Mouse (Mus musculus) stomach, embryonic 16.5 days (tissue): ENCODE measurements at regions not wholly inside any gene's neighbourhood (a gene's known extent, or its start where the extent isn't known, plus 50 kb on each side); places are given as distances from the start of the nearest gene placed in this dataset.

Source experiments
- ATAC-seq: fragments of 200-750 bp; cut with Nextera tagmentation; 2 replicates; pipeline ENCODE4 v1.8.0; 2017; ENCODE audit warnings: moderate number of reproducible peaks, moderate TSS enrichment; ENCODE audit not compliant: insufficient read depth, low FRiP score
- H3K27ac ChIP-seq: fragments of 300-500 bp; sonication (generic); 2 replicates; pipeline ENCODE4 v1.5.1; 2014; ENCODE audit warnings: low read length
- H3K27me3 ChIP-seq: fragments of 300-500 bp; sonication (generic); 2 replicates; pipeline ENCODE4 v1.6.1; 2014; ENCODE audit warnings: low read length, control low read depth, mixed read lengths; ENCODE audit not compliant: control insufficient read depth, insufficient read depth
- H3K36me3 ChIP-seq: fragments of 300-500 bp; sonication (generic); 2 replicates; pipeline ENCODE4 v1.6.1; 2014; ENCODE audit warnings: low read length; ENCODE audit not compliant: control insufficient read depth, insufficient read depth
- H3K4me1 ChIP-seq: fragments of 300-500 bp; sonication (generic); 2 replicates; pipeline ENCODE4 v1.6.1; 2014; ENCODE audit warnings: low read length, control low read depth, mixed read lengths; ENCODE audit not compliant: control insufficient read depth, insufficient read depth
- H3K4me2 ChIP-seq: fragments of 300-500 bp; sonication (generic); 2 replicates; pipeline ENCODE4 v1.6.1; 2014; ENCODE audit warnings: low read depth, low read length, mixed read lengths
- H3K4me3 ChIP-seq: fragments of 300-500 bp; sonication (generic); replicated peaks from 2 replicates; pipeline ENCODE4 v1.5.1; 2014; ENCODE audit warnings: mild to moderate bottlenecking, low read length
- H3K9ac ChIP-seq: fragments of 300-500 bp; sonication (generic); 2 replicates; pipeline ENCODE4 v1.6.1; 2014; ENCODE audit warnings: low read length
- H3K9me3 ChIP-seq: fragments of 300-500 bp; sonication (generic); replicated peaks from 2 replicates; pipeline ENCODE4 v1.6.1; 2016; ENCODE audit warnings: low read length, control low read depth; ENCODE audit not compliant: control insufficient read depth
- WGBS: fragments of 180-500 bp; shearing (Covaris S2); extraction: QIAGEN DNeasy Blood & Tissue Kit; methylation state at CpG from one replicate; pipeline ENCODE4 v1.1.7; 2014; 5-methylcytosine and 5-hydroxymethylcytosine counted together

DNA sequence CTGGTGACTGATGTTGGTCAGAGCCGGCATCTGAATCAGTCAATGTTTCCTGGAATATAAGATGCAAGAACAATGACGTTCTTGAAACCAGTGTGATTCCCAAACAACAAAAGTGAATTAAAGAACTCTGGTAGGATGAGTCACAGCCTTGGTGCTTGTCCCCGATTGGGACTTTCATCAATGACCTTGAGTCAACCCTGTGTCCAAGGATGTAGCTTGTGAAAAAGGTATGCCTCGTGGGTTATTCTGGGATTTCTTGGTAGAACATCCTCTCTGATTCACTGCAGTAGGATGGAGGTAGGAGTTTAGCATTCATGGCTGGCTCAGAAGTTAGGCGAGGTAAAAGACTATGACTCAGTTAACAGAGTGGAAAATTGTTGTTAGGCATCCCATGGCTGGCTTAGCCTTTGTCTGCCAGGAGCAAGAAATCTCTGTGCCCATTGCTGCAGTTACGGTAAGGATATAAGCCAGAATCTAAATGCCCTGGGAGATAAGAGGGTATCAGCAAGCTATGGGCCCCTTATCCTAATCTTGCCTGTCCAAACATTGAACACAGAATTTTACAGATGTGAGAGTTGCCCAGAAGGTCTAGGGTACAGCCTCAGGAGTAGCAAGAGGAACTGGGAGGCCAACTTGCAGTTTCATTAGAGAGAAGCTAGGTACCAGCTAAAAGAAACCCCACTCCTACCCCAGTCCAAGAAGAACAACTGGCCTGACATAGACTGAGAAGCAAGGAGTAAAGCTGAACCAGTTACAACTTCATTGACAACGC is 55.9 kb upstream of the Ralgps2 start:
- H3K4me2 ChIP-seq, result no peak overlapping the region
- H3K4me3 ChIP-seq, result no peak overlapping the region
- H3K27ac ChIP-seq, result no peak overlapping the region; the same call in 1 of the 2 replicates
- H3K36me3 ChIP-seq, result no peaks in the 10 kb centered on the region
- H3K27me3 ChIP-seq, result no peaks in the 10 kb centered on the region
- ATAC-seq, result no peak
- WGBS, result 85% methylated on average over 7 of the region's 7 CpGs
- no peaks in the 10 kb centered on the region for H3K9me3 ChIP-seq
- H3K4me1 ChIP-seq, result peaks cover 16% of the 10 kb centered on the region; the same call in 1 of the 2 replicates
- no peak overlapping the region for H3K9ac ChIP-seq

DNA sequence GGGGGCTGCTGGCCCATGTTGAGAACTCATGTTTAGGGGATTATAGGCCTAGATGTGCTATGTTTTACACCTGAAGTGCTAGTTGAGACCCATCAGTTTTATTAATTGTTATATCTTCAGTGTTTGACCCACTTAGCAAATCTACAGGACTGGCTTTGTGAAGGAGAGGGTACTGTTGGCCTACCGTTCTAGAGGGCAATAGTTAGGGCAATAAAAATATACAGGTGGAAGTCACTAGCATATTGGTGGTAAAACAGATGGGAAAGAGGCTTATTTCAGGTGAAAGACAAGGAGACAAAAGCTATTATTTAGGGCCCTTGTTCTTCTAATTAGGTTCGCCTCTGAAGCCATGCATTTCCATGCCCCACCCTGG is 55.2 kb upstream of the Ralgps2 start:
- H3K4me2 ChIP-seq, result no peak overlapping the region
- no peak overlapping the region for H3K27ac ChIP-seq
- ATAC-seq, result no peak

GRCm38 (mm10) chr1:156994005-156994643 is 54.7 kb upstream of the Ralgps2 start:
- peak overlapping the region; percentile 62 for H3K27ac ChIP-seq

More for the DNA sequence above, 55.2 kb upstream of the Ralgps2 start:
- 89% methylated on average over 2 of the region's 2 CpGs for WGBS
- Histone ChIP-seq H3K36me3 (no peaks in the 10 kb centered on the region), H3K9me3 (no peaks in the 10 kb centered on the region), H3K4me1 (peaks cover 16% of the 10 kb centered on the region; the same call in 1 of the 2 replicates), H3K4me3 (no peak overlapping the region), H3K27me3 (no peaks in the 10 kb centered on the region), H3K9ac (no peak overlapping the region)

GRCm38 (mm10) chr1:156993105-156993504 is 53.7 kb upstream of the Ralgps2 start:
- 68% methylated on average over 3 of the region's 3 CpGs for WGBS
- Histone ChIP-seq H3K9me3 (no peaks in the 10 kb centered on the region), H3K4me3 (no peak overlapping the region), H3K4me2 (no peak overlapping the region), H3K9ac (no peak overlapping the region), H3K36me3 (no peaks in the 10 kb centered on the region), H3K4me1 (peaks cover 16% of the 10 kb centered on the region; the same call in 1 of the 2 replicates), H3K27ac (no peak overlapping the region), H3K27me3 (no peaks in the 10 kb centered on the region)
- no peak for ATAC-seq

More at GRCm38 (mm10) chr1:156994005-156994643, 54.7 kb upstream of the Ralgps2 start:
- Histone ChIP-seq H3K9me3 (no peaks in the 10 kb centered on the region), H3K27me3 (no peaks in the 10 kb centered on the region), H3K9ac (no peak overlapping the region), H3K36me3 (no peaks in the 10 kb centered on the region), H3K4me1 (peaks cover 16% of the 10 kb centered on the region; the same call in 1 of the 2 replicates), H3K4me2 (no peak overlapping the region), H3K4me3 (no peak overlapping the region)
- no peak; the same call in 1 of the 2 replicates for ATAC-seq
- WGBS, result 65% methylated on average over 15 of the region's 15 CpGs

- no peaks in the 10 kb centered on the region for H3K36me3 ChIP-seq
- H3K4me3 ChIP-seq, result no peak overlapping the region
- no peaks in the 10 kb centered on the region for H3K27me3 ChIP-seq
- peaks cover 16% of the 10 kb centered on the region; the same call in 1 of the 2 replicates for H3K4me1 ChIP-seq
- no peaks in the 10 kb centered on the region for H3K9me3 ChIP-seq
- ATAC-seq, result no peak
- WGBS, result 47% methylated on average over 2 of the region's 2 CpGs
- H3K9ac ChIP-seq, result no peak overlapping the region
- H3K27ac ChIP-seq, result no peak overlapping the region
- no peak overlapping the region for H3K4me2 ChIP-seq
These were observed 53.1 kb upstream of the Ralgps2 start for GRCm38 (mm10) chr1:156992536-156992935.

DNA sequence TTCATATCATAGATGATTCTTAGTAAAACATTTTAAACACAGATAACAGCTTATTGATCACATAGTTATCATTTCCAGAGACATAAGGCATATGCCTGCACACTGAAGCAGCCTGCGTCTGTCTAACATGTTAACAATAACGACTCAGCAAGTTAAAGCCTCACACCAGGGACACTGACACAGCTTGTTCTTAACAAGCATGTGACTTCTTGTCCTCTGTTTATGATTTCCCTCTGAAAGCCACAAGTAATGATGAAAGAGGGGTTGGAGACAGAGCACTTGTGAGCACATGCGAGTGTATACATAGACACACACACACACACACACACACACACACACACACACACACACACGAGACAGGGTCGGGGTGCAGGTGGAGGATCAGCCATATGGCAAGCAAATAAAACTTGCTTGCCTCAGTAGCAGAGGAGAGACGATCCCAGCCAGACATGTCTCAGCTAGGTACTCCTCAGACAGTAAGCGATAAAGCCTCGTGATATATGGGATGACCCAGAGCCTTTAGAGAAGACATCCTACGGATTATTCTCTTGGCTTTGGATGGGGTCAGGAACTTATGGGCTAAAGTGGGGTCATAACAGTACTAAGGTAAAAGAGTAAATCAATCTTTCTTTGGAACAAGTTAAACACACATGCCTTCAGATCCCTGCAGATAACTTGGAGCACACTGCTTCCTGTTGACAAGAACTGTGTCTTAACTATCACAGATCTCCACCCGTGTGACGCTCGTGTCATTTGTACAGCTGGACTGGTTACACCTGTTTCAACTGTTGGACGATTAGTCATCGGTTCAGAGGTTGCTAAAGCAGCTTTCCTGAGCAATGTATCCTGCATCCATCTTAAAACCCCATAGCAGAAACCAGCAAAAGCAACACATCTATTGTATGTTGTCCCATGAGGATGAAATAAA is 51.4 kb upstream of the Ralgps2 start:
- H3K27me3 ChIP-seq, result no peaks in the 10 kb centered on the region
- H3K9me3 ChIP-seq, result no peaks in the 10 kb centered on the region
- 19% methylated on average over 14 of the region's 14 CpGs for WGBS
- no peaks in the 10 kb centered on the region for H3K36me3 ChIP-seq
- H3K4me3 ChIP-seq, result no peak overlapping the region
- ATAC-seq, result peak; percentile 79
- no peak overlapping the region for H3K9ac ChIP-seq
- no peak overlapping the region for H3K4me2 ChIP-seq
- peaks cover 16% of the 10 kb centered on the region; the same call in 1 of the 2 replicates for H3K4me1 ChIP-seq
- peak overlapping the region; percentile 49 for H3K27ac ChIP-seq

DNA sequence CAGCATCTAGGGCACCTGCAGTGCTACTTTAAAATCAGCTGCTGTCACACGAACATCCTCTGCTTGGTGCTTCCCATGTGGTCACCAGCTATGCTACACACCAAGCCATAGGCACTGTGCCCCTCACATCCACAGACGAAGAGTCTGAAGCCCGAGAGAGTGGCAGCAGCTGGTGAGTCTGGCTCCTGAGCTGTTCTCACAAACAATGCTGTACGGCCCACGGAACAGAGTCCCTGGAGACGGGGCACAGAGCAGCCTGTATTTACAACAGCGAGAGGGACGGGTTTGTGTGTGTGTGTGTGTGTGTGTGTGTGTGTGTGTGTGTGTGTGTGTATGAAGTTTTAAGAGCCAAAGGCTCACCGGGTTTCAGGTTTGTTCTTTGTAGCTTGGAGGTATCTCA is 50.7 kb upstream of the Ralgps2 start:
- Histone ChIP-seq H3K4me1 (peaks cover 16% of the 10 kb centered on the region; the same call in 1 of the 2 replicates), H3K9ac (0 out of 2 replicates have a peak overlapping the region, but pooled peaks have one; percentile 32), H3K36me3 (no peaks in the 10 kb centered on the region), H3K27me3 (no peaks in the 10 kb centered on the region), H3K27ac (0 out of 2 replicates have a peak overlapping the region, but pooled peaks have one; percentile 49), H3K9me3 (no peaks in the 10 kb centered on the region), H3K4me3 (no peak overlapping the region), H3K4me2 (no peak overlapping the region)
- WGBS, result 24% methylated on average over 9 of the region's 9 CpGs
- ATAC-seq, result no peak

DNA sequence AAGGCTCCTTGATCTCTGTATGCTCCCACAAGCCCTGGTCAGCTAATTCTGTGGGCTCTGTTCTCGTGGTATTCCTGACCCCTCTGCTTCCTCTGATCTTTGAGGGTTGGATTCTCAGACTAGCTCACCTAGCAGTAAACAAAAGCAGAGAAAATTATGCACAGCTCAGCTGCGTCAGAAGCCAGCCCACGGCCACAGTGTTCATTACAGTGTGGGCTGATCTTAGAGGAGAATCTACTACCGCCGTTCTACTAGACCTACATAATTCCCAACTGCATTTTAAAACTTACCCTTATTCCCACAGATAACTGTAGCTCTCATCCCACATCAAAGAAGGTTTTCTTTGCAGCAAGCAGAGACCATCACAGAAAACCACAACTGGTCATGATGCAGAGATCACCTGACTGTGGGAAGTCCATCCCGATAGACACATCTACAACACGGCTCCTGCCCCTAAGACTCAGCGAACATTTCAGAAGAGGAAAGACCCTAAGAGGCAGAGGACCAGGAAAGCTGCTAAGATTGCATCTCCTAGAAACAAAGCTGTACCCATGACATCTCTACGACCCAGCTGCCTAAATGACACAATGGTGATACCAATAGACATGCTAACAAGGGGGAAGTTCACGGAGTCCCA is 49.8 kb upstream of the Ralgps2 start:
- H3K4me2 ChIP-seq, result no peak overlapping the region
- ATAC-seq, result no peak
- H3K4me1 ChIP-seq, result peaks cover 14% of the 10 kb centered on the region; the same call in 1 of the 2 replicates
- no peaks in the 10 kb centered on the region for H3K27me3 ChIP-seq
- WGBS, result 81% methylated on average over 10 of the region's 10 CpGs
- no peaks in the 10 kb centered on the region for H3K36me3 ChIP-seq
- no peak overlapping the region for H3K4me3 ChIP-seq
- H3K9ac ChIP-seq, result no peak overlapping the region
- H3K9me3 ChIP-seq, result no peaks in the 10 kb centered on the region
- H3K27ac ChIP-seq, result no peak overlapping the region
